Mouse (Mus musculus) layer of hippocampus, postnatal 36 days (tissue): ENCODE data around the gene Gm43191. TPM values are rescaled to one million over a fixed set of nuclear protein-coding genes. Genes with fewer than 3 reads are reported as not detected.

Experiments
- DNase-seq, 2 experiments: peaks; one replicate each; pipeline ENCODE4 v3.0.0; 2022
- total RNA-seq, 2 experiments: library from RNA; stranded (reverse); gene quantifications; 2 replicates each; pipeline ENCODE4 v1.2.3; 2021

The Gm43191 gene
- total RNA-seq, 2 experiments from 2014 or later: 1.5 TPM; not detected in 1

DNA sequence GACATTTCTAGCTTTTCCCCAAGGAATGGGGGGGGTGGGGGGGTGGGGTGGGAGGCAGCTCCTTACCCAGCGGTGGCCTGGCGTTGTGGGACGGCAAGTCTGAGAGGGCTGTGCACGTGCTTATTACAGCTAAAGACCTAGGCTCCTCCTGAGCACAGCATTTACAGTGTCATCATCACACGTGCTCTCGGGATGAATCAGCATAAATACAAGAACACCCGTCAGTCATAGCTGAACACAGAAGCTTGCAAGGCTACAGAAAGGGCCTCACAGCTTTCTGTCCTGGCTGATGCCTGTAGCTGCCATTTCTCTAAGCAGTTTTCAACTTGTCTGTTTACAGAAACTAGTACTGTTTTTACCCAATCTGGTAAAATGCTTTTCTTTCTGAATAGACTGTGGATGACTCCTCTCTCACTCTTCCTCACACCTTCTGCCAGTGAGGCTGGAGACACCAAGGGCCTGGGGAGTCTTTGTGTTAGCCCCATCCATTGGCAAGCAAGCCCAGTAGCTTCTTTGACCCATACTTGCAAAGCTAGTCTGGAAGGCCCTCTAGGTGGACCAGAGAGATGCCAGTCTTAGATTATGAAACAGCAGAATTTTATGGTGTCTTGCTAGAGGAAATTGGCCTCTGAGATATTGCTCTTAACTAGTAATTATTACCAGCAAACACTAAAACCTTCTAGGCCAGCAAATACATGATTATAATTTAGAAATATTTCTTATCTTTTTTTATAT, 60.3 kb downstream of the Gm43191 start:
- DNase-seq: no peak

DNA sequence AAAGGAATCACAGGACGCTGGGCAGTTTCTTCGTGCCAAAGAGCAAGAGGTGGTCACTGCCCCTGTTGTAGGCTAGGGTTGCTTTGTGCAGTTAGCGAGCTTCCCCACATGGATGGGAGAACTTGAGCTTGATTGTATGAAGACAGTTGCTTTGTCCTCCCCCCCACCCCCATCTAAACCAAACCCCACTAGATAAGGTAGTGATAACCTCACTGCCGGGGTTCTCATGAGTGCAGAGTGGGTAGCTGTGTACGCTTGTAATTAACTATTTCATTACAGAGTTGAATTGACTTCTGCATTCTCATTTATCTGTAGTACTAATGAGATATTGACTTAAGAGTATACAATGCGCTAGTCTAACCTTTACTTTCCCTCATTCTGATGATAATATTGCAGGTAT, 62.2 kb downstream of the Gm43191 start:
- DNase-seq: no peak

DNA sequence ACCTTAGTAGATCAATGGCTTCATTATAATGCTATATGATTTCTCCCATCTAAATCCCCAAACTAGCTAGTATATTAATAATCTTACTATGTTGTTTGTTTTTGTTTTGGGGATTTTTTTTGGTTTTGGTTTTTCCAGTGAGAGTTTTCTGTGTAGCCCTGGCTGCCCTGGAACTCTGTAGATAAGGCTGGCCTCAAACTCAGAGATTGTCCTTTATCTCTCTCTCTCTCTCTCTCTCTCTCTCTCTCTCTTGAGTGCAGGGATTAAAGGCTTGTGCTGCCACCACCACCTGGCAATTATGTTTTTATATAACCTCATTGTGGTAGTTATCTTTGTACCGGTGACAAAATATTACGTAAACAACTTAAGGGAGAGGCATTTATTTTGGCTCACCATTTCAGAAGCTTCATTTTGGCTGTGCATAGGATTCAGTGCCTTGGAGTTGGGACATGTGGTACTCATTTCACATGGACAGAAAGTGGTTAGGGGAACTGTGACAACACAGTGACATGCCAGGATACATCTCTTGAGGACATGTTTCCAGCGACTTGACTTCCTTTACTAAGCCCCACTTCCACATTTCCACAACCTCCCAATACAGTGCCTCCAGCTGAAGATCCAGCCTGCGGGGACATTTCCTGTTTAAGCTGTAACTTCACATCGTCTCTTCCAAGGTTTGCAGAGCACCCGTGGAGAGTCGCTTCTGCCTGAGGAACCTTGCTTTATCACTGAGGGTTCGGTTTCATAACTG, 65.6 kb downstream of the Gm43191 start:
- no peak for DNase-seq

DNA sequence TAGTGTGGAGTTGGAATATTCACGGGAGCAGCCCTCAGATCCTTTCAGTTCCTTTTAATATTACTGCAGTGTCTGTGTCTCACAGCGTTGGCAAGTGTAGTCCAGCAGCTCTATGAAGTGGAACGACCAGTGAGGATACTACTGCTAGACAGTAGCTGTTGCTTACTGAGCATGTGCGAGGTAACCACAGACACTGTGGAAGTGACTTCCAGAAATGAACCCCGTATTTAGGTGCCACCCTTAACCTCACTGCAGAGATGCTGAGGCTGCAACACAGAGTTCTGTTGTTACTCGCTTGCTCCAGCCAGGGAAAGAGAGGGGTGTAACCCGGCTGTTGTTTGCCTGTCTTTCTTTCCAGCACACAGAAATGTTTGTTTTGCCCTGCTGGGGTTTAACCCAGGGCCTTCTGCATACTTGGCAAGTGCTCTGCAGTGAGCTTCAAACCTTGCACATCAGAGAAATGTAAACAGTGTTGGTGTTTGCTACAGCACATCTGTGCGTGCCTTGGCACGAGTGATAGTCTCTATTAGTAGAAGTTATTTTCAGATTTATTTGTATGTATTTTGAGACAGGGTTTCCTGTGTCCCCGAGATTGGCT, 66.7 kb downstream of the Gm43191 start, which contains the start of gene Trmt13:
Trmt13 (minus strand) TSS at position 293 of the 598 bp plus-strand sequence.
- peak; percentile 27 to 46 for DNase-seq

DNA sequence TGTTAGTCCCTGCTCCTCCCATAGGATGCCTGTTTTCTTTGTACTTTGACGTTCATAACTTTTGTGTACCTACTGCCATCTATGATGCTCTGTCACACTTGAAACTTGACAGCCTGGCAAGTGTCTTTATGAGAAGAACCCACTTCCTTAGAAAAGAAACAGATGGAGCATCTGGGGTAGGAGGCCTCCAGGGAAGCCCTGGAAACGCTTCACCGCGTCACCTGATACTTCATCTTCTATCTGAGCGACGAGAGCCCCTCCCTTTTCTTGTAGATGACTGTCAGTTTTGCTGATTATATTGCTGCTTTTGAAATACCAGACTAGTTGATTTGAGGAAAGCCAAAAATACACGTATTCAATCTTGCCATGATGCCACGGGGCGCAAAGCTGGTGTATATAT, 76.5 kb downstream of the Gm43191 start:
- DNase-seq: no peak

DNA sequence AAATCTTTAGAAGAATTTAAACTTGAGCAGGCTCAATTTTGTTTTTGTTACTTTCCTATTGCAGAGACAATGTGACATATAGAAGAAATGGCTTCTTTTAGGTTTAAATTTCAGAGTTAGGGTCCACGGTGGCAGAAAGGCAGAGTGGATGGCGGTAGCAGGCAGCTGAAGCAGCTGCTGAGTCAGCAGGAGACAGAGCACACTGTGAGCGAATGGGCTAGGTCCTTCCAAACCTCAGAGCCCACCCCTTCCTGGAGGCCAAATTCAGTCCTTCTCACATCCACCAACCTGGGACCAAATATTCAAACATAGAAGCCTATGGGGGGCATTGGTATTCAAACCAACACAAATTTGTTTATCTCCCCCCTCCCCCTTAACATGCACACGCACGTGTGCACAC, 79.3 kb downstream of the Gm43191 start:
- no peak for DNase-seq

DNA sequence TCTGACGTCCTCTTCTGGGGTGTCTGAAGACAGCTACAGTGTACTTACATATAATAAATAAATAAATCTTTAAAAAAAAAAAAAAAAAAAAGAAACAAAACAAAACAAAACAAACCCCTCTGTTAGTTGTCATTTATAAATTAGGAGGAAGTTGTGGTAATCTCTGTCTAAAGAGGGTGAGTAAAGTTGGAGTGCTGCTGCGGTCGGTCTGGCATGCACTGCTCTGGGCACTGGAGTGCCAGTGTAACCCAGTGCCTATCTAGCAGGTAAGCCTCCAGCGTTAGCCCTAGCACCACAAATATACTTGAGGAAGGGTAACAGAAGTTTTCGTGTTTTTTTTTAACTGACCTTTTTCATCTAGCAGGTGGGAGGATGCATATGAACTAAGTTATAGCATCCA, 80.1 kb downstream of the Gm43191 start:
- DNase-seq: no peak

DNA sequence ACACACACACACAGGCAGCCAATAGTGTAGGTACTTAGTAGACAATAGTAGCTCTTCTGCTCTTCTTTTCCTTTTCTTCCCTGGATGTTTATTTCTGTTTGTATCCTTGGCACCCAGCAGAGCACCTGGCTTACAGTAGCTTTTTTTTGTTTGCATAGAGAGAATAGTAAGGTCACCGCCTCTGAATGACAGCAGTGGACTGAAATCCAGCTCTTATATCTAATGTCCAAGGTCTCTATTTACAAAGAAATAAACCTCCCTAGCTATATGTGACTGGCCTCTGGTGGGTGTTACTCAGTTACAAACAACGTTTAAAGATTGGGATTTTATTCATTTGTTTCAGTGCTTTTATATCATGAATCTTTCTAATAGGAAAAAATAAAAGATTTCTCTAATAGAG, 81.4 kb downstream of the Gm43191 start:
- no peak for DNase-seq

DNA sequence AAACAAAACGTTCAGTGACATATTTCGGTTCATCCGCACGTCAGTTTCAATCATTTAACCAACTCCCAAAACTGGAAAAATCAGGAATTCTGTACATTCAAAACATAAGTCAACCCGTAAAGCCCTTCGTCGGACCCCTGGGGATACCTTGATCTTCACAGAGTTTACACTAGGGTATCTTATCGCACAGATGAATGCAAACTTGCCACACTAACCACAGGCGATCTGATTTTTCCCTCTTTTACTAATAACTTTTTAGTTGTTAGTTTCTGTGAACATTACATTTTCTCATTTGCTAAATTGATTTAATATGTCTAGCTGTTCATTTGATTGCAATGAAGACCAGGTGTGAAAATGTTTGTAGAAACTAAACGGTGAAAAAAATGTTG, 85.5 kb downstream of the Gm43191 start:
- no peak for DNase-seq

DNA sequence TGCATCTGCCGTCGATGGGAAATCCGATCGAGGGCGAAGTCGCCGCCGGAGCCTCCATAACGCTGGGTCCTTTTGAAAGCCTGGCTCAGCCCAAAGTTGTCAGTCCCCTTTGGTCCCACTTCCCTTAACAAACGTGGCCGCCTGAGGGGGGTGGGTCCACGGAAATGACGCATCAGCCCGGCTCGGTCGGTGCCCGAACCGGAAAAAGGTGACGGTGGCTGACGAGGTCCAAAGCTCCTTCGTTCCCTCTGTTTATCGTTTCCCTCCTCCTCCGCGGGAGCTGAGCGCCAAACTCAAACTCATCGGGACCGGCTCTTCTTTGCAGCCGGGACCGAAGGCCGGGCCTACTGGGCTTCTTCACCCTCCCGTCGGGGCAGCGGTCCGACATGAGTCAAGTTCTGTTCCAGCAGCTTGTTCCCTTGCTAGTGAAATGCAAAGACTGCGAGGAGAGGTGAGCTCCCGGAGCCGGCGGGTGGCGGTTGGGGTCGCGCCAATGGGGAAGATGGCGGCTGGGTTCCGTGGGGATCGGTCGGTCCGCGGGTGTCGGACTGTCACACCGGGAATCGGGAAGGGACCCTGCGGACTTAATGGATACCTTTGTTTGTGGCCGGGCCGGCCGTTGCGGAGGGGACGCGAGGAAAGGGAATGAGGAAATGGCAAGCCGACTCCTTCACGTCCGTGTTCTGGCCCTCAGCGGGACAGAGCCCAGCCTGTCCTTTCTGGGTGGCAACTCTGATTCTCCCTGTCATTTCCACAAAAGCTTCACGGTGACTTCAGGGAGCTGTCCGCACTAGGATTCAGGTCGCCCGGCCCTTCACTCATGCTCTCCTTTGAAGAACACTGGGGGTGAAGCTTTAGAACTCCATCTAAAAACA, 86.1 kb downstream of the Gm43191 start, which contains the start of gene Sass6:
Sass6 (plus strand) TSS at position 255 of the 875 bp plus-strand sequence.
- peak; percentile 96 to 98 for DNase-seq

DNA sequence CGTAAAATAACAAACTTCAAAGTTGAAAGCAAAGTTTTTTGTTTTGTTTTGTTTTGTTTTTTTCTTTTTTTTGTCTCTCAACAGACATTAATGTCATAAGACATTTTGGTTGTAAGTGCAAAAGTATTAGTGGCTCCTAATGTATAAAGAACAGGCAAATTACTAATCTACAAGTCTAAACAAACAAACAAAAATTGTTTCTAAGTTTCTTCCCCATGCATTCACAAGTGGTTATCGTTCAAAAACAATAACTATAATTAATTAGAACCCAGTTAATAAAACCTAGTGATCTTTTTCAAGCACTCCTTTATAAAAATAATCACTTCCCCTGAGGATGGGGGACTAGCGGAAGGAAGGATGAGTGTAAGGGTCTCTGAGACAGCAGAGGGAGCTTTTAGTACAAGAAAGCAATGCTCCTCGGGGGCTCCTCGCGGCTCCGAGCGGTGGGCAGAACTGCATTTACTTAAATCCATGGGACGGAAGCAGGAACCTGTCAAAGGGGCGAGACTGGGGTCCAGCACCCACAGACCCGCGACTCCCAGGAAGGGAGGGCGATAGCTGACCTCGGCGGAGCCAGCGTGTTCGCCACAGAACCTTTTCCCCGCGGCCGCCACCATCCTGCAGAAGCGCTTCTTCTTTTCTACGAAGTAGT, 86.9 kb downstream of the Gm43191 start:
- no peak for DNase-seq

Other genes starting within 250 kb of the Gm43191 start
- 10 to 100 TPM; 52.1 to 55.0 TPM for gene Rtca, start 173.1 kb downstream of the Gm43191 start, total RNA-seq
- 10 to 100 TPM; 17.5 to 24.7 TPM for gene Dbt, start 168.2 kb downstream of the Gm43191 start, total RNA-seq
- not detected for gene Lrrc39, start 118.3 kb downstream of the Gm43191 start, total RNA-seq
- gene Sass6, start 86.3 kb downstream of the Gm43191 start, total RNA-seq: 1 to 10 TPM; 8.2 to 9.2 TPM
- 10 to 100 TPM; 18.4 to 21.3 TPM for gene Trmt13, start 66.7 kb downstream of the Gm43191 start, total RNA-seq
- 10 to 100 TPM; 60.9 to 62.1 TPM for gene Mfsd14a, start 18.6 kb downstream of the Gm43191 start, total RNA-seq
- gene Slc35a3, start 31.6 kb upstream of the Gm43191 start, total RNA-seq: 10 to 100 TPM; 16.4 to 16.9 TPM
- 10 to 100 TPM; 24.9 to 28.4 TPM for gene Agl, start 126.9 kb upstream of the Gm43191 start, total RNA-seq
- 1 to 10 TPM in 1 of 2 experiments, under 1 TPM in 1; 0.77 to 1.5 TPM for gene Frrs1, start 178.2 kb upstream of the Gm43191 start, total RNA-seq